Mouse (Mus musculus) hindbrain, embryonic 13.5 days (tissue): Measurements from ENCODE around the gene Spint1. TPM values are rescaled to one million over a fixed set of nuclear protein-coding genes. Genes with fewer than 3 reads are reported as not detected.

ENCODE experiments used
- ATAC-seq: fragments of 200-750 bp; cut with Nextera tagmentation; 2 replicates; pipeline ENCODE4 v1.8.0; 2017; ENCODE audit warnings: moderate TSS enrichment; ENCODE audit not compliant: low FRiP score
- H3K27ac ChIP-seq: fragments of 300-500 bp; sonication (generic); 2 replicates; pipeline ENCODE4 v1.5.1; 2015; ENCODE audit warnings: inconsistent platforms, mild to moderate bottlenecking, moderate library complexity
- H3K27me3 ChIP-seq: fragments of 300-500 bp; sonication (generic); 2 replicates; pipeline ENCODE4 v1.6.1; 2015; ENCODE audit warnings: mild to moderate bottlenecking, inconsistent platforms
- H3K36me3 ChIP-seq: fragments of 300-500 bp; sonication (generic); 2 replicates; pipeline ENCODE4 v1.6.1; 2015; ENCODE audit warnings: mild to moderate bottlenecking, inconsistent platforms
- H3K4me1 ChIP-seq: fragments of 300-500 bp; sonication (generic); replicated peaks from 2 replicates; pipeline ENCODE4 v1.6.1; 2015; ENCODE audit warnings: inconsistent platforms
- H3K4me2 ChIP-seq: fragments of 300-500 bp; sonication (generic); 2 replicates; pipeline ENCODE4 v1.6.1; 2015; ENCODE audit warnings: inconsistent platforms, mild to moderate bottlenecking, moderate library complexity
- H3K4me3 ChIP-seq: fragments of 300-500 bp; sonication (generic); 2 replicates; pipeline ENCODE4 v1.5.1; 2015; ENCODE audit warnings: mild to moderate bottlenecking, inconsistent platforms
- H3K9ac ChIP-seq: fragments of 300-500 bp; sonication (generic); 2 replicates; pipeline ENCODE4 v1.6.1; 2015; ENCODE audit warnings: mild to moderate bottlenecking, inconsistent platforms
- H3K9me3 ChIP-seq: fragments of 300-500 bp; sonication (generic); 2 replicates; pipeline ENCODE4 v1.6.1; 2016; ENCODE audit warnings: inconsistent platforms
- WGBS: fragments of 180-500 bp; shearing (Covaris S2); methylation state at CpG from one replicate; pipeline ENCODE4 v1.1.7; 2015; 5-methylcytosine and 5-hydroxymethylcytosine counted together
- polyA plus RNA-seq: library from polyadenylated mRNA; unstranded; fragments of >200 nt; fragmentation: Nextera tagmentation; extraction: Ambion mirVana; gene quantifications from 2 replicates; pipeline ENCODE4 v1.2.1, GENCODE M21; 2015

The Spint1 gene
- polyA plus RNA-seq, 1 experiment from 2014 or later, result 0.99 TPM

DNA sequence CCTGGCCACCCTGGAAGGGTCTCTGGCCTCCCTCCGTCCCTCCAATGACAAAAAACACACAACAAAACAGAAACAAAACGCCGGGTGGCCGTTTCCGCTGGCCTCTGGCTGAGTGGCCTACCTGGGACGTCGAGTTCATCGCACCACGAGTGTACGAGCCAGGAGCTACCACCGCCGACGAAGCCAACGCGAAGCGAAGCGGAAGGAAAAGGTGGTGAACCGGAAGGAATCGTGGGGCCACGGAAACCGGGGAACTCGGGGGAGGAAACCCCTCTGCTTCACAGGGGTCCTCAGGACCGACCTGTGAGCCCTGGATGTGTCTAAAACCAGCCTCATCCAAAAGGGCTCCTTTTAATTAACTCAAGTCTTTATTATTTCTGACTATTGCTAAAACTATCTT lies 40.6 kb downstream of the Spint1 start:
- 0 out of 2 replicates have a peak, but pooled peaks cover 4% of the 10 kb centered on the region for H3K27me3 ChIP-seq
- no peak overlapping the region for H3K9ac ChIP-seq
- no peak for ATAC-seq
- H3K36me3 ChIP-seq, result no peaks in the 10 kb centered on the region
- H3K27ac ChIP-seq, result no peak overlapping the region
- WGBS, result 87% methylated on average over 23 of the region's 23 CpGs
- no peaks in the 10 kb centered on the region for H3K4me1 ChIP-seq
- no peak overlapping the region for H3K4me2 ChIP-seq
- H3K4me3 ChIP-seq, result no peak overlapping the region
- H3K9me3 ChIP-seq, result no peaks in the 10 kb centered on the region

DNA sequence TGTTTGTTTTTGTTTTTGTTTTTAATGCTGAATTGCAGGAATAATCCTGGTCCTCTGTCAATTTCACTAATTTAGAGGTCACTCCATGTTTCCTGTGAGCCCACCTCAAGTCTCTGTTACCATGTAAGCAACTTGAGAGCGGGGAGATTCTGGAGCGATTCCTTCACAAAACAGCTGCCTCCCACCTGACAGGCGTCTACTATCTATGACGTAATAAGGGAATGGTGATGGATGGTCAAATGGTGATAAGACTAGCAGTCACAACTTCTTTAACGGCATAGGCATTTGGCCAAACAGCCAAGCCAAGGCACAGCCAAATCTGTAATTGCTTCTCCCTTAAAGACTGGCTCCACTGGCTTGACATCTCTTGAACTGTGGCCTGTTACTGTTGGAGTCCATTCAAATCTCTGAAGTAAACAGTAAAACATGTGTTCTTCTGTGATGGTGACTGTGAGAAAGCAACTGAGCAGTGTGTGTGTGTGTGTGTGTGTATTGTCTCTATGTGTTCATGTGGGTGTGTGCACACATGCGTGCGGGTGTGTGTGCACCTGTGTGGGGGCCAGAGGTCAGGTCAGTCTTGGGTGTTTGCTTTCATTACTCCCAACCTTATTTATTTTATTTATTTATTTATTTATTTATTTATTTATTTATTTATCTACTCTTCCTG lies 44.9 kb downstream of the Spint1 start:
- Histone ChIP-seq H3K9ac (no peak overlapping the region), H3K27ac (no peak overlapping the region), H3K4me1 (no peaks in the 10 kb centered on the region), H3K27me3 (no peaks in the 10 kb centered on the region), H3K4me3 (no peak overlapping the region), H3K4me2 (no peak overlapping the region), H3K9me3 (no peaks in the 10 kb centered on the region), H3K36me3 (no peaks in the 10 kb centered on the region)
- WGBS, result 90% methylated on average over 7 of the region's 7 CpGs
- ATAC-seq, result no peak

DNA sequence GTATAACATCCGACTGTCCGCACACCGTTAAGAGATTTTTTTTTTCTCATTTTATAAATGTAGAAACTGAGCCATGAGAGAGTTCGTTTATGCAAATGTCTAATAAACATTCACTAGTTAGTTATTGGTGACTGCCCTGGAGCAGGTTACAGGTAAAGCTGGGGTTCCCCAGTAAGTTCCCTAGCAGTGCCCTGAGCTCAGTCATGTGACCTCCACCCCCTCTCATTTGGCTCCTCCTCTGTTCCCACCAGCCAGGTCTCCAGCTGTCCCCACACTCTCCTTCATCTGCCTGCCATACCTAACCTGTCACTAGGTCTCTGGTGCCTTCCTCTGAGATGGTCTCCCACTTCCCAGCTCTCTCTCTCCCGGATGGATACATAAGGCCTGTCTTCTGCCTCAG lies 50.2 kb downstream of the Spint1 start:
- Histone ChIP-seq H3K9ac (peak overlapping the region; percentile 68; the same call in 1 of the 2 replicates), H3K4me3 (no peak overlapping the region), H3K9me3 (no peaks in the 10 kb centered on the region), H3K36me3 (peaks cover 23% of the 10 kb centered on the region), H3K4me2 (no peak overlapping the region), H3K27me3 (no peaks in the 10 kb centered on the region), H3K4me1 (peaks cover 20% of the 10 kb centered on the region), H3K27ac (no peak overlapping the region)
- 92% methylated on average over 5 of the region's 5 CpGs for WGBS
- peak; percentile 2; the same call in 1 of the 2 replicates for ATAC-seq

DNA sequence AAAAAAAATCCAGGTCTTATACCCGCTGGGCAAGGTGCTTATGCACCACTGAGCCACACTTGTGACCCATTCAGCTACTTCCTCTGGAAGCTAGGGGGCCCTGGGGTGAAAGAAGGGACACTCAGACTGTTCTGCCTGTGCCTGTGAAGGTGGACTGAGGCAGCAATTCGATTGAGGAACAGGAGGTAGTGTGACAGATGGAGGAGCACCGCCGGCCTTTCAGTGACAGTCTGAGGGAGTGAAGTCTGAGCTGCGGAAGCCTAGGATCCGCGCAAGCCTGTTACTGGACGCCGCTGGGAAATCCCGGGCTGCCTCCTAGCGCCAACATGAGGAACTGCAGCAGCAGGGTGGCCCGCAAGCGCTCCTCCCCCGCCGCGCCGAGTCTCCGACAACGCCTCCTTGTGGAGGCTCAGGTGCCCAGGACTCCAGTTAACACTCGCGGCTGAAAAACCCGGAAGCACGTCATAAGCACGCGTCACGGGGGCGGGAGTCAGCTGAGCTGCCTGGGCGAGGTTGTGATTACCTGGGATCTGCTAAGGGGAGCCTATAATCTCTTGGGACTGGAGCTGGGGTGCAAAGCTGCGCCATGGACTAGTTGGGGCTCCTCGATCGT lies 51.2 kb downstream of the Spint1 start, which contains the start of gene Vps18:
TSS of gene Vps18 (plus strand) at position 471 of the 613 bp plus-strand sequence.
- H3K4me1 ChIP-seq, result peaks cover 20% of the 10 kb centered on the region
- WGBS, result under 1% methylated on average over 31 of the region's 31 CpGs
- no peaks in the 10 kb centered on the region for H3K9me3 ChIP-seq
- H3K9ac ChIP-seq, result peak within 1 kb of the TSS; percentile 86
- peaks cover 33% of the 10 kb centered on the region for H3K36me3 ChIP-seq
- H3K4me3 ChIP-seq, result peak within 1 kb of the TSS; percentile 77
- peak within 1 kb of the TSS; percentile 95 for H3K4me2 ChIP-seq
- H3K27me3 ChIP-seq, result no peaks in the 10 kb centered on the region
- peak within 1 kb of the TSS; percentile 65 for H3K27ac ChIP-seq
- ATAC-seq, result peak; percentile 96

DNA sequence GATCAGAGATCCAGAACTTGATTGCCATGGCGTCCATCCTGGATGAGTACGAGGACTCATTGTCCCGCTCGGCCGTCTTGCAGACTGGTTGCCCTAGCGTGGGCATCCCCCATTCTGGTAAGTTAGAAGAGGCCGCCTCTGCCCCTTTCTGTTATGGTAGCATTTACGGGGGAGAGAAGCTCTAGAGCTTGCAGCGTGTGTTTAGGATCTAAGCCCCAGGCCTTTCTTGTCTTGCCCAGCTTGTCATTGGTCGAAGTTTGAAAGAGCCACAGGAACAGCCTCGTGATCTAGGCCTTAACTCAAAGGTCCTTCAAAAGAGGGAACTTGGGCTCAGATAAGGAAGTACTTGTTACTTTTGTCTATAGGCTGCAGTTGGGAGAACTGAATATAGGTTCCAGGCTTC lies 51.9 kb downstream of the Spint1 start:
- Histone ChIP-seq H3K36me3 (peaks cover 40% of the 10 kb centered on the region), H3K9me3 (no peaks in the 10 kb centered on the region), H3K4me2 (peak overlapping the region; percentile 95), H3K9ac (peak overlapping the region; percentile 86), H3K27ac (no peak overlapping the region), H3K4me1 (peaks cover 20% of the 10 kb centered on the region), H3K27me3 (no peaks in the 10 kb centered on the region), H3K4me3 (peak overlapping the region; percentile 77)
- 3% methylated on average over 11 of the region's 11 CpGs for WGBS
- peak; percentile 18 for ATAC-seq

DNA sequence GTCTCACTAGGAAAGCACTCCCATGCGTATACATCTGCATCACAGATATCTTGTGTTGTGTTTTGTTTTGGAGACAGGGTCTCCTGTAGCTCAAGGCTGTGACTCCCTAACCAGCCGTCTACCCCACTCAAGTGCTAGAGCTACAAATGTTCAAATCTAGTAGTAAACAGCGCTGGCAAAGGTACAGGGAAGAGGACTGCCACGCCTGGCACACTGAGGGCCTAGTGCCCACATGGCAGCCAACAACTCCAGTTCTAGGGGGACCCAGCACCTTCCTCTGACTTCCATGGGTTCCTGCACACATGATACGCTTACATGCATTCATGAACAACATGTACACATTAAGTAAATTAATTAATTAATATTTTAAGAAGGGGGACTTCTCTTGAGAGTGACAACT lies 55.1 kb downstream of the Spint1 start:
- 92% methylated on average over 5 of the region's 5 CpGs for WGBS
- Histone ChIP-seq H3K4me3 (no peak overlapping the region), H3K9me3 (no peaks in the 10 kb centered on the region), H3K36me3 (peaks cover 67% of the 10 kb centered on the region), H3K9ac (no peak overlapping the region), H3K4me2 (no peak overlapping the region), H3K27me3 (no peaks in the 10 kb centered on the region), H3K27ac (no peak overlapping the region), H3K4me1 (peaks cover 20% of the 10 kb centered on the region)
- ATAC-seq, result no peak

DNA sequence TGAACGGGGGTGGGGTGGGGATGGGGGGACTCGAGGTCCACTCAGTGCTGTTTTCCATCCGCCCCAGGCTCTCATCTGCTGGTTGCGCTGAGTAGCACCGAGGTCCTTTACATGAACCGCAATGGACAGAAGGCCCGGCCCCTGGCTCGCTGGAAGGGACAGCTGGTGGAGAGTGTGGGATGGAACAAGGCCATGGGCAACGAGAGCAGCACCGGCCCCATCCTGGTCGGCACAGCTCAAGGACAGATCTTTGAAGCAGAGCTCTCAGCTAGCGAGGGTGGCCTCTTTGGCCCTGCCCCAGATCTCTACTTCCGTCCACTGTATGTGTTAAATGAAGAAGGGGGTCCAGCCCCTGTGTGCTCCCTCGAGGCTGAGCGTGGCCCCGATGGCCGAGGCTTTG lies 55.7 kb downstream of the Spint1 start:
- Histone ChIP-seq H3K4me1 (peaks cover 20% of the 10 kb centered on the region), H3K4me3 (no peak overlapping the region), H3K9me3 (no peaks in the 10 kb centered on the region), H3K4me2 (no peak overlapping the region), H3K27me3 (no peaks in the 10 kb centered on the region), H3K27ac (no peak overlapping the region), H3K9ac (no peak overlapping the region), H3K36me3 (peaks cover 72% of the 10 kb centered on the region)
- ATAC-seq, result no peak
- 95% methylated on average over 17 of the region's 17 CpGs for WGBS

DNA sequence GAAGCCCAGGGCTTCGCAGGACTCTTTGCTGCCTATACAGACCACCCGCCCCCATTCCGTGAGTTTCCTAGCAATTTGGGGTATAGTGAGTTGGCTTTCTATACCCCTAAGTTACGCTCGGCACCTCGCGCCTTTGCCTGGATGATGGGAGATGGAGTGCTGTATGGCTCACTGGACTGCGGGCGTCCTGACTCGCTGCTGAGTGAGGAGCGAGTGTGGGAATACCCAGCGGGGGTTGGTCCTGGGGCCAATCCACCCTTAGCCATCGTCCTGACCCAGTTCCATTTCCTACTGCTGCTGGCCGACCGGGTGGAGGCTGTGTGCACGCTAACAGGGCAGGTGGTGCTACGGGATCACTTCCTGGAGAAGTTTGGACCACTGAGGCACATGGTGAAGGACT lies 56.1 kb downstream of the Spint1 start:
- Histone ChIP-seq H3K27me3 (no peaks in the 10 kb centered on the region), H3K4me1 (peaks cover 20% of the 10 kb centered on the region), H3K9ac (no peak overlapping the region), H3K9me3 (no peaks in the 10 kb centered on the region), H3K27ac (no peak overlapping the region), H3K4me3 (no peak overlapping the region), H3K36me3 (peaks cover 77% of the 10 kb centered on the region), H3K4me2 (no peak overlapping the region)
- ATAC-seq, result no peak
- WGBS, result 94% methylated on average over 17 of the region's 17 CpGs

DNA sequence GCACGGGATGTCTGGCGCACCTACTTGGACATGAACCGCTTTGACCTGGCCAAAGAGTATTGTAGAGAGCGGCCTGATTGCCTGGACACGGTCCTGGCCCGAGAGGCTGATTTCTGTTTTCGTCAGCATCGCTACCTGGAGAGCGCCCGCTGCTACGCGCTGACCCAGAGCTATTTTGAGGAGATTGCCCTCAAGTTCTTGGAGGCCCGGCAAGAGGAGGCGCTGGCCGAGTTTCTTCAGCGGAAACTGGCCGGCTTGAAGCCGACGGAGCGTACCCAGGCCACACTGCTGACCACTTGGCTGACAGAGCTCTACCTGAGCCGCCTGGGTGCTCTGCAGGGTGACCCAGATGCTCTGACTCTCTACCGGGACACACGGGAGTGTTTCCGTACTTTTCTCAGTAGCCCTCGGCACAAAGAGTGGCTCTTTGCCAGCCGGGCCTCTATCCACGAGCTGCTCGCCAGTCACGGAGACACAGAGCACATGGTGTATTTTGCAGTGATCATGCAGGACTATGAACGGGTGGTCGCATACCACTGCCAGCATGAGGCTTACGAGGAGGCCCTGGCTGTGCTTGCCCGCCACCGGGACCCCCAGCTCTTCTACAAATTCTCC lies 56.7 kb downstream of the Spint1 start:
- Histone ChIP-seq H3K9me3 (no peaks in the 10 kb centered on the region), H3K36me3 (peaks cover 83% of the 10 kb centered on the region), H3K4me1 (peaks cover 20% of the 10 kb centered on the region), H3K9ac (no peak overlapping the region; the same call in 1 of the 2 replicates), H3K27ac (no peak overlapping the region), H3K4me2 (no peak overlapping the region), H3K27me3 (no peaks in the 10 kb centered on the region), H3K4me3 (no peak overlapping the region)
- no peak for ATAC-seq
- WGBS, result 95% methylated on average over 34 of the region's 34 CpGs

DNA sequence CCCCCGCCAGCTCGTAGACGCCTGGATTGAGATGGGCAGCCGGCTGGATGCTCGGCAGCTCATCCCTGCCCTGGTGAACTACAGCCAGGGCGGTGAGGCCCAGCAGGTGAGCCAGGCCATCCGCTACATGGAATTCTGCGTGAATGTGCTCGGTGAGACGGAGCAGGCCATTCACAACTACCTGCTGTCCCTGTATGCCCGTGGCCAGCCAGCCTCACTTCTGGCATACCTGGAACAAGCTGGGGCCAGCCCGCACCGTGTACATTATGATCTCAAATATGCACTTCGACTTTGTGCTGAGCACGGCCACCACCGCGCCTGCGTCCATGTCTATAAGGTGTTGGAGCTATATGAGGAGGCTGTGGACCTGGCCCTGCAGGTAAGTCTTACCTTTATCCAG lies 57.2 kb downstream of the Spint1 start:
- WGBS, result 94% methylated on average over 18 of the region's 18 CpGs
- H3K27ac ChIP-seq, result no peak overlapping the region
- peaks cover 15% of the 10 kb centered on the region for H3K4me1 ChIP-seq
- H3K4me2 ChIP-seq, result no peak overlapping the region
- no peaks in the 10 kb centered on the region for H3K27me3 ChIP-seq
- no peaks in the 10 kb centered on the region for H3K9me3 ChIP-seq
- no peak overlapping the region for H3K9ac ChIP-seq
- H3K36me3 ChIP-seq, result peaks cover 87% of the 10 kb centered on the region
- H3K4me3 ChIP-seq, result no peak overlapping the region
- no peak for ATAC-seq

DNA sequence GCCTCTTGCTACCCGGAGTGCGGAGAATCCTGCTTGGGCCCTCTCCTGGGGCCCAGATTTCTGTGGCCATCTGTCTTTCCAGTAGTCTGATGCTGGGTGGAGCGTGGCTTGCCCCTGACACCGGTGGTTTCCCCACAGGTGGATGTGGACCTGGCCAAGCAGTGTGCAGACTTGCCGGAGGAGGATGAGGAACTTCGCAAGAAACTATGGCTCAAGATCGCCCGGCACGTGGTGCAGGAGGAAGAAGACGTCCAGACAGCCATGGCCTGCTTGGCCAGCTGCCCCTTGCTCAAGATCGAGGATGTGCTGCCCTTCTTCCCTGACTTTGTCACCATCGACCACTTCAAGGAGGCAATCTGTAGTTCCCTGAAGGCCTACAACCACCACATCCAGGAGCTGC lies 59.6 kb downstream of the Spint1 start:
- no peak for ATAC-seq
- H3K4me1 ChIP-seq, result peaks cover 21% of the 10 kb centered on the region
- 93% methylated on average over 12 of the region's 12 CpGs for WGBS
- no peak overlapping the region for H3K4me3 ChIP-seq
- H3K36me3 ChIP-seq, result peaks cover 84% of the 10 kb centered on the region
- H3K27me3 ChIP-seq, result no peaks in the 10 kb centered on the region
- H3K4me2 ChIP-seq, result no peak overlapping the region
- no peak overlapping the region for H3K27ac ChIP-seq
- H3K9me3 ChIP-seq, result no peaks in the 10 kb centered on the region
- no peak overlapping the region for H3K9ac ChIP-seq

DNA sequence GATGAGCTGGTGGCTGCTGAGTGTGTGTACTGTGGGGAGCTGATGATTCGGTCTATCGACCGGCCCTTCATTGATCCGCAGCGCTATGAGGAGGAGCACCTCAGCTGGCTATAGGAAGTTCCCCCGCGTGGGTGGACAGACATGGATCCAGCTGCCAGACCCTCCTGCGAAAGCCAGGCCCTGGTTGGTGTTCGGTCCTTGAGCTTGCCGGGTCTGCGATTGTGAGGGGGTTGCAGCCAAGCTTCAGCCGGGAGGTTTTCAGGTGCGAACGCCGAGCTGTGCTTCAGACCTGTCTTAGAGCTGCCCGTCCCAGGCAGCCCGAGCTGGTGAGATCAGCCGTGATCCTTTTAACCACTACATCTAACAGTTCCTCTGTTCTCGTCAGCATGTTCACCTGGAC lies 60.3 kb downstream of the Spint1 start:
- peaks cover 78% of the 10 kb centered on the region for H3K36me3 ChIP-seq
- H3K27ac ChIP-seq, result no peak overlapping the region
- WGBS, result 95% methylated on average over 19 of the region's 19 CpGs

More for the DNA sequence above, 60.3 kb downstream of the Spint1 start:
- no peak overlapping the region for H3K9ac ChIP-seq
- no peaks in the 10 kb centered on the region for H3K9me3 ChIP-seq
- no peak overlapping the region for H3K4me2 ChIP-seq
- ATAC-seq, result no peak
- no peak overlapping the region for H3K4me3 ChIP-seq
- H3K4me1 ChIP-seq, result peaks cover 25% of the 10 kb centered on the region
- no peaks in the 10 kb centered on the region for H3K27me3 ChIP-seq
